17 mouse cellular contexts compared by ENCODE assay signal in genomic region chr7:92264964-92265363, GRCm38 (mm10).
DNase-seq lines count a peak whose midpoint lies in the region; ATAC-seq and TF ChIP-seq lines count a peak whose summit lies in the region.
"Had no signal": no experiment of that assay in that cellular context is flagged by ENCODE, and none has a peak within 500 bp of the region (broad histone marks: within the 10 kb centered on the region; RNA-seq: fewer than 3 reads in every experiment).

No protein-coding gene starts in this region.

- H3K27ac ChIP-seq in hindbrain, embryonic 15.5 days (replicated peaks), result peak overlapping the region; percentile 61
- H3K27ac ChIP-seq in hindbrain, embryonic 10.5 days, result no peak overlapping the region
- H3K27ac ChIP-seq in neural tube, embryonic 14.5 days (ENCODE audit: low read depth, low read length), result no peak overlapping the region
- no peak overlapping the region for H3K27ac ChIP-seq in liver, postnatal 0 days (ENCODE audit: low read depth)
- H3K27ac ChIP-seq: heart, embryonic 10.5 days; limb, embryonic 12.5 days; midbrain, embryonic 12.5 days; stomach, postnatal 0 days had no signal

- no peak overlapping the region for H3K4me2 ChIP-seq in hindbrain, embryonic 15.5 days
- H3K4me2 ChIP-seq in neural tube, embryonic 14.5 days (ENCODE audit: low read depth, low read length), result no peak overlapping the region
- H3K4me2 ChIP-seq in liver, postnatal 0 days (ENCODE audit: low read depth, low read length), result no peak overlapping the region
- H3K4me2 ChIP-seq: limb, embryonic 12.5 days; midbrain, embryonic 12.5 days had no signal

- no peak overlapping the region for H3K4me3 ChIP-seq in hindbrain, embryonic 15.5 days
- H3K4me3 ChIP-seq in hindbrain, embryonic 10.5 days, result no peak overlapping the region
- H3K4me3 ChIP-seq in neural tube, embryonic 14.5 days (ENCODE audit: low read depth, low read length), result no peak overlapping the region
- H3K4me3 ChIP-seq in liver, postnatal 0 days (ENCODE audit: low read depth, low read length), result no peak overlapping the region
- H3K4me3 ChIP-seq: heart, embryonic 10.5 days; limb, embryonic 12.5 days; midbrain, embryonic 12.5 days had no signal

- TF ChIP-seq CTCF in liver, postnatal 0 days (IDR thresholded peaks at IDR 0.05; ENCODE audit: low read depth), result no peak

- H3K4me1 ChIP-seq in hindbrain, embryonic 15.5 days (replicated peaks), result 0 out of 2 replicates have a peak, but pooled peaks cover 15% of the 10 kb centered on the region
- H3K4me1 ChIP-seq in hindbrain, embryonic 10.5 days (replicated peaks), result no peaks in the 10 kb centered on the region
- no peaks in the 10 kb centered on the region for H3K4me1 ChIP-seq in neural tube, embryonic 14.5 days (ENCODE audit: control insufficient read depth, insufficient read depth, low read length)
- no peaks in the 10 kb centered on the region for H3K4me1 ChIP-seq in liver, postnatal 0 days (ENCODE audit: insufficient read depth)
- H3K4me1 ChIP-seq: heart, embryonic 10.5 days; midbrain, embryonic 12.5 days had no signal

- no peaks in the 10 kb centered on the region for H3K27me3 ChIP-seq in hindbrain, embryonic 15.5 days
- H3K27me3 ChIP-seq in hindbrain, embryonic 10.5 days (ENCODE audit: insufficient read depth, poor library complexity, severe bottlenecking), result no peaks in the 10 kb centered on the region
- H3K27me3 ChIP-seq in neural tube, embryonic 14.5 days (ENCODE audit: control insufficient read depth, insufficient read depth, low read length), result no peaks in the 10 kb centered on the region
- no peaks in the 10 kb centered on the region for H3K27me3 ChIP-seq in liver, postnatal 0 days (ENCODE audit: insufficient read depth, low read length)
- H3K27me3 ChIP-seq: midbrain, embryonic 12.5 days had no signal

- no peaks in the 10 kb centered on the region for H3K36me3 ChIP-seq in hindbrain, embryonic 15.5 days
- no peaks in the 10 kb centered on the region for H3K36me3 ChIP-seq in hindbrain, embryonic 10.5 days
- H3K36me3 ChIP-seq in neural tube, embryonic 14.5 days (ENCODE audit: control insufficient read depth, insufficient read depth, low read length), result no peaks in the 10 kb centered on the region
- H3K36me3 ChIP-seq in liver, postnatal 0 days (replicated peaks; ENCODE audit: insufficient read depth, low read length), result no peaks in the 10 kb centered on the region
- H3K36me3 ChIP-seq: G1E; heart, embryonic 10.5 days; limb, embryonic 12.5 days; midbrain, embryonic 12.5 days had no signal

- no peaks in the 10 kb centered on the region for H3K9me3 ChIP-seq in hindbrain, embryonic 15.5 days
- H3K9me3 ChIP-seq in hindbrain, embryonic 10.5 days, result no peaks in the 10 kb centered on the region
- no peaks in the 10 kb centered on the region for H3K9me3 ChIP-seq in neural tube, embryonic 14.5 days (ENCODE audit: control insufficient read depth, low read length)
- no peaks in the 10 kb centered on the region for H3K9me3 ChIP-seq in liver, postnatal 0 days (ENCODE audit: low read length)
- H3K9me3 ChIP-seq: G1E; heart, embryonic 10.5 days; limb, embryonic 12.5 days; midbrain, embryonic 12.5 days had no signal

- no peak overlapping the region for H3K9ac ChIP-seq in hindbrain, embryonic 15.5 days
- no peak overlapping the region for H3K9ac ChIP-seq in neural tube, embryonic 14.5 days (replicated peaks; ENCODE audit: low read depth, low read length)
- H3K9ac ChIP-seq in liver, postnatal 0 days (replicated peaks), result no peak overlapping the region
- H3K9ac ChIP-seq: limb, embryonic 12.5 days; midbrain, embryonic 12.5 days had no signal

- no peak for ATAC-seq in hindbrain, embryonic 15.5 days (ENCODE audit: low FRiP score, low read depth)
- ATAC-seq in neural tube, embryonic 14.5 days (ENCODE audit: low read depth), result 0 out of 2 replicates have a peak, but pooled peaks have one; percentile 36
- ATAC-seq in liver, postnatal 0 days, result no peak

- TF ChIP-seq EP300 in liver, postnatal 0 days (IDR thresholded peaks at IDR 0.05; ENCODE audit: low read depth), result no peak

- no peak for DNase-seq in hindbrain, embryonic 10.5 days (ENCODE audit: low spot score)
- no peak for DNase-seq in neural tube, embryonic 10.5 days (ENCODE audit: extremely low spot score, low spot score)
- peak; percentile 56 to 57 for DNase-seq in cerebellum, postnatal 10 days
- no peak for DNase-seq in gastrocnemius, postnatal 25 days
- no peak for DNase-seq in liver, postnatal 0 days
- DNase-seq: adrenal gland, postnatal 10 days; gastrocnemius, postnatal 10 days; kidney, adult 11 months; lung, postnatal 36 days; spleen, adult 18-20 months had no signal

Comparison
In these comparisons a context has a peak if more than half of its experiments do, and no peak if none do; other contexts are left out.
1. DNase-seq: peak in cerebellum, postnatal 10 days (2 of 2); none in hindbrain, embryonic 10.5 days (single experiment), neural tube, embryonic 10.5 days (single experiment), gastrocnemius, postnatal 25 days (single experiment) and liver, postnatal 0 days (single experiment).